Mouse (Mus musculus): Measurements from ENCODE around the gene Sulf2.

DNA sequence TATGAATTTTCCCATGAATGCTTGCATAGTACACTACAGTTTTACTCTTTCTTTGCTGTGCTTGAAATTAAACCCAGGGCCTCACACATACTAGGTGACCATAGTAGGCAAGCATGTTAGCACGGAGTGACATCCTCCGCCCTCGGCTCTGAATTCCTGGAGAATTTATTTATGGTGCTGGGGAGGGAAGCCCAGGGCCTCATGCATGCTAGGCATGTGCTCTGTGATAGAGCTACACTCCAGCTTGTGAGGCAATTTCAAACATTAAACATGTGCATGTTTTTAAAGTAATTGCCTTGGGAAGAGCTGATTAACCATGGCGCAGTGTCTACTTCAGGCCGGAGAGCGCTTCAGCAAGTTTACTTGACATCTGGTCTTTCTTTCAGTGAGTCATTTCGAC lies 106.6 kb downstream of the Sulf2 start:
- no peak for TF ChIP-seq CTCF (IDR thresholded peaks at IDR 0.05; ENCODE audit: low read depth)
- TF ChIP-seq EP300 (IDR thresholded peaks at IDR 0.05; ENCODE audit: low read depth) = no peak
